Mouse (Mus musculus) midbrain, embryonic 16.5 days (tissue): Measurements from ENCODE around the gene Farsb. TPM values are rescaled to one million over a fixed set of nuclear protein-coding genes. Genes with fewer than 3 reads are reported as not detected.
A peak's percentile ranks its signal among the peaks of the same experiment; 100 is the strongest.
"Not testable (repeated sequence)": the region's sequence is repeated elsewhere in the genome, so short reads cannot be mapped to it uniquely, and the experiment has no call there.

Source experiments
- ATAC-seq: fragments of 200-750 bp; cut with Nextera tagmentation; 2 replicates; pipeline ENCODE4 v1.8.0; 2017; ENCODE audit warnings: moderate TSS enrichment
- H3K27ac ChIP-seq: fragments of 300-500 bp; sonication (generic); 2 replicates; pipeline ENCODE4 v1.5.1; 2014; ENCODE audit warnings: mild to moderate bottlenecking, low read length, mixed read lengths
- H3K27me3 ChIP-seq: fragments of 300-500 bp; sonication (generic); 2 replicates; pipeline ENCODE4 v1.6.1; 2014; ENCODE audit warnings: low read depth, low read length, mixed read lengths; ENCODE audit not compliant: control insufficient read depth, insufficient read depth
- H3K36me3 ChIP-seq: fragments of 300-500 bp; sonication (generic); 2 replicates; pipeline ENCODE4 v1.6.1; 2014; ENCODE audit warnings: mild to moderate bottlenecking, low read length, moderate library complexity, mixed read lengths; ENCODE audit not compliant: control insufficient read depth, insufficient read depth
- H3K4me1 ChIP-seq: fragments of 300-500 bp; sonication (generic); 2 replicates; pipeline ENCODE4 v1.6.1; 2014; ENCODE audit warnings: mild to moderate bottlenecking, low read length, mixed read lengths; ENCODE audit not compliant: control insufficient read depth, insufficient read depth
- H3K4me2 ChIP-seq: fragments of 300-500 bp; sonication (generic); 2 replicates; pipeline ENCODE4 v1.6.1; 2014; ENCODE audit warnings: mild to moderate bottlenecking, low read length, mixed read lengths
- H3K4me3 ChIP-seq: fragments of 300-500 bp; sonication (generic); 2 replicates; pipeline ENCODE4 v1.5.1; 2014; ENCODE audit warnings: low read depth, mild to moderate bottlenecking, low read length, moderate library complexity, mixed read lengths
- H3K9ac ChIP-seq: fragments of 300-500 bp; sonication (generic); 2 replicates; pipeline ENCODE4 v1.6.1; 2014; ENCODE audit warnings: low read depth, low read length, mixed read lengths
- H3K9me3 ChIP-seq: fragments of 300-500 bp; sonication (generic); replicated peaks from 2 replicates; pipeline ENCODE4 v1.6.1; 2014; ENCODE audit warnings: mild to moderate bottlenecking, low read length, mixed read lengths; ENCODE audit not compliant: control insufficient read depth, poor library complexity, severe bottlenecking
- WGBS: fragments of 180-500 bp; shearing (Covaris S2); extraction: QIAGEN DNeasy Blood & Tissue Kit; methylation state at CpG from one replicate; pipeline ENCODE4 v1.1.7; 2014; 5-methylcytosine and 5-hydroxymethylcytosine counted together
- polyA plus RNA-seq: library from polyadenylated mRNA; unstranded; fragments of >200 nt; fragmentation: Nextera tagmentation; extraction: Ambion mirVana; gene quantifications from 2 replicates; pipeline ENCODE4 v1.2.1, GENCODE M21; 2015

Gene Farsb
- polyA plus RNA-seq, 1 experiment from 2014 or later = 163 TPM

GRCm38 (mm10) chr1:78501856-78502255 is 13.2 kb upstream of the Farsb start:
- H3K36me3 ChIP-seq, H3K27me3 ChIP-seq, H3K27ac ChIP-seq, H3K9me3 ChIP-seq, H3K9ac ChIP-seq, ATAC-seq, H3K4me2 ChIP-seq, H3K4me1 ChIP-seq, H3K4me3 ChIP-seq: not testable (repeated sequence)
- 93% methylated on average over 12 of the region's 12 CpGs for WGBS

- H3K4me1 ChIP-seq = no peaks in the 10 kb centered on the region
Observed at GRCm38 (mm10) chr1:78501036-78501435, 12.3 kb upstream of the Farsb start.

GRCm38 (mm10) chr1:78490143-78490542 is 1.4 kb upstream of the Farsb start:
- no peak overlapping the region for H3K9ac ChIP-seq
- no peak overlapping the region for H3K4me2 ChIP-seq
- no peaks in the 10 kb centered on the region for H3K36me3 ChIP-seq
- H3K27me3 ChIP-seq = 0 out of 2 replicates have a peak, but pooled peaks cover 4% of the 10 kb centered on the region
- no peak overlapping the region for H3K27ac ChIP-seq
- no peaks in the 10 kb centered on the region for H3K9me3 ChIP-seq
- H3K4me3 ChIP-seq = no peak overlapping the region
- 70% methylated on average over 1 of the region's 1 CpGs for WGBS
- H3K4me1 ChIP-seq = peaks cover 18% of the 10 kb centered on the region
- ATAC-seq = no peak

More at GRCm38 (mm10) chr1:78501036-78501435, 12.3 kb upstream of the Farsb start:
- H3K27me3 ChIP-seq = no peaks in the 10 kb centered on the region
- no peak overlapping the region for H3K9ac ChIP-seq
- no peak overlapping the region for H3K4me2 ChIP-seq
- H3K4me3 ChIP-seq = no peak overlapping the region
- H3K27ac ChIP-seq = no peak overlapping the region
- no peak for ATAC-seq
- 95% methylated on average over 16 of the region's 16 CpGs for WGBS
- no peaks in the 10 kb centered on the region; the same call in 1 of the 2 replicates for H3K9me3 ChIP-seq
- H3K36me3 ChIP-seq = no peaks in the 10 kb centered on the region

GRCm38 (mm10) chr1:78488427-78488751 is 308 bp downstream of the Farsb start:
- WGBS = 0% methylated on average over 28 of the region's 28 CpGs
- ATAC-seq = no peak; the same call in 1 of the 2 replicates
- H3K27me3 ChIP-seq = 0 out of 2 replicates have a peak, but pooled peaks cover 4% of the 10 kb centered on the region

GRCm38 (mm10) chr1:78484361-78484760 is 4.3 kb downstream of the Farsb start:
- Histone ChIP-seq H3K27me3 (no peaks in the 10 kb centered on the region), H3K9ac (no peak overlapping the region), H3K4me2 (no peak overlapping the region), H3K9me3 (no peaks in the 10 kb centered on the region), H3K4me3 (no peak overlapping the region), H3K27ac (no peak overlapping the region), H3K36me3 (peaks cover 6% of the 10 kb centered on the region; the same call in 1 of the 2 replicates), H3K4me1 (peaks cover 14% of the 10 kb centered on the region)
- no peak for ATAC-seq
- 50% methylated on average over 2 of the region's 2 CpGs for WGBS

More at GRCm38 (mm10) chr1:78488427-78488751, 308 bp downstream of the Farsb start:
- Histone ChIP-seq H3K4me1 (peaks cover 18% of the 10 kb centered on the region), H3K9ac (peak overlapping the region; percentile 89), H3K4me3 (peak overlapping the region; percentile 84), H3K9me3 (no peaks in the 10 kb centered on the region), H3K36me3 (no peaks in the 10 kb centered on the region), H3K27ac (peak overlapping the region; percentile 67), H3K4me2 (peak overlapping the region; percentile 83)

GRCm38 (mm10) chr1:78483430-78483829 is 5.3 kb downstream of the Farsb start:
- Histone ChIP-seq H3K36me3 (peaks cover 7% of the 10 kb centered on the region; the same call in 1 of the 2 replicates), H3K4me1 (peaks cover 14% of the 10 kb centered on the region), H3K4me2 (no peak overlapping the region), H3K4me3 (no peak overlapping the region), H3K9me3 (no peaks in the 10 kb centered on the region), H3K27me3 (no peaks in the 10 kb centered on the region), H3K27ac (no peak overlapping the region), H3K9ac (no peak overlapping the region)
- WGBS = 96% methylated on average over 3 of the region's 3 CpGs
- no peak for ATAC-seq

GRCm38 (mm10) chr1:78472441-78472840 is 16.3 kb downstream of the Farsb start:
- Histone ChIP-seq H3K9ac (no peak overlapping the region), H3K4me1 (no peaks in the 10 kb centered on the region), H3K4me3 (no peak overlapping the region), H3K27me3 (no peaks in the 10 kb centered on the region), H3K9me3 (no peaks in the 10 kb centered on the region), H3K4me2 (no peak overlapping the region), H3K36me3 (peaks cover 16% of the 10 kb centered on the region), H3K27ac (no peak overlapping the region)
- ATAC-seq = no peak
- WGBS = 95% methylated on average over 5 of the region's 5 CpGs

- H3K4me1 ChIP-seq = no peaks in the 10 kb centered on the region
- no peak overlapping the region for H3K27ac ChIP-seq
- no peaks in the 10 kb centered on the region for H3K27me3 ChIP-seq
- H3K36me3 ChIP-seq = peaks cover 28% of the 10 kb centered on the region
- H3K9me3 ChIP-seq = no peaks in the 10 kb centered on the region
- WGBS = 27% methylated on average over 7 of the region's 7 CpGs
- H3K9ac ChIP-seq = no peak overlapping the region
- H3K4me2 ChIP-seq = no peak overlapping the region
- peak; percentile 45; the same call in 1 of the 2 replicates for ATAC-seq
- no peak overlapping the region for H3K4me3 ChIP-seq
Observed at GRCm38 (mm10) chr1:78454659-78455058, 34.0 kb downstream of the Farsb start.

GRCm38 (mm10) chr1:78453886-78454285 is 34.8 kb downstream of the Farsb start:
- 90% methylated on average over 8 of the region's 8 CpGs for WGBS
- H3K4me1 ChIP-seq = no peaks in the 10 kb centered on the region
- H3K4me3 ChIP-seq = no peak overlapping the region
- no peak for ATAC-seq
- no peaks in the 10 kb centered on the region for H3K27me3 ChIP-seq
- H3K4me2 ChIP-seq = no peak overlapping the region
- H3K27ac ChIP-seq = no peak overlapping the region
- no peak overlapping the region for H3K9ac ChIP-seq
- no peaks in the 10 kb centered on the region for H3K9me3 ChIP-seq
- H3K36me3 ChIP-seq = peaks cover 26% of the 10 kb centered on the region
